Mouse (Mus musculus) inflammation-experienced regulatory T-cells, adult 6 months (primary cell): ENCODE results near the gene Ubr4. TPM values are rescaled to one million over a fixed set of nuclear protein-coding genes. Genes with fewer than 3 reads are reported as not detected.
"Not testable (repeated sequence)": the region's sequence is repeated elsewhere in the genome, so short reads cannot be mapped to it uniquely, and the experiment has no call there.

Source experiments
- ATAC-seq: one replicate; pipeline ENCODE4 v1.8.0; 2017
- polyA plus RNA-seq, 3 experiments: library from polyadenylated mRNA; unstranded; fragments of 100-300 nt; shearing (Covaris generic); gene quantifications; one replicate each; pipeline ENCODE4 v1.2.1; 2017

Gene Ubr4
- polyA plus RNA-seq, 3 experiments from 2014 or later, result 32.1 to 69.4 (median 56.7) TPM

DNA sequence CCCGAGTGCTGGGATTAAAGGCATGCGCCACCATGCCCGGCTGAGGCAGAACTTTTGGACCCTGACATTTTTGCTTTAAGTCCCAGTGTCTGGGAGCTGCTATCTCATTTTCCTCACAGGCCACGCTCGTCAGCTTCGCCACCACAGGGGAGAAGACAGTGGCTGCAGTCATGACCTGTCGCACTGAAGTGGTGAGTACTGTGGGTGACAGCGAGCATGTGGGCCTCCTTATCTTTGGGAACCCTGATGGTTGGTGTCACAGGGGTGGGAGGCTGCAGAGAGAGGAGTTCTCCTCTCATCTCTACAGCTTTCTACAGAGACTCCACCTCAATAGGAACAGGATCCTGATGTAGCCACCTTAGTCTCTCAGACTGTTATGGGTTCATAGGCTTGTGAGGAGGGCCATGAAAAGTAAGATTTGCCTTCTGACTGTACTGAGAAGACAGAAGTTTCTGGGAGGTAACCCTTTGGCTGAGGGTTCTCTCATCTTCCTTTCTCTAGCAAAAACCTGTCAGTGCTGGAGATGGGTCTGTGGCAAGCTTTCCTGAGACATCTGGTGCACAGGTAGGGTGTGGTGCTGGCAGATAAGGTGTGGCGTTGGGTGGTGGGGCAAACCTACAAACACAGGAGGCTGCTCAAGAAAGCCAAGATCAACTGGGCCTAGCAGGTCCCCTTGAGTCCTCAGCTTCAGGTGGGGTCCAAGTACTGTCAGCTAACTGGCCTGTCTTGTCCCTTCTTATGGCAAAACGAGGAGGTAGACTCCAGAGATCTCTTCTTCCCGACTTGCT lies 8.5 kb downstream of the Ubr4 start:
- ATAC-seq, result no peak

DNA sequence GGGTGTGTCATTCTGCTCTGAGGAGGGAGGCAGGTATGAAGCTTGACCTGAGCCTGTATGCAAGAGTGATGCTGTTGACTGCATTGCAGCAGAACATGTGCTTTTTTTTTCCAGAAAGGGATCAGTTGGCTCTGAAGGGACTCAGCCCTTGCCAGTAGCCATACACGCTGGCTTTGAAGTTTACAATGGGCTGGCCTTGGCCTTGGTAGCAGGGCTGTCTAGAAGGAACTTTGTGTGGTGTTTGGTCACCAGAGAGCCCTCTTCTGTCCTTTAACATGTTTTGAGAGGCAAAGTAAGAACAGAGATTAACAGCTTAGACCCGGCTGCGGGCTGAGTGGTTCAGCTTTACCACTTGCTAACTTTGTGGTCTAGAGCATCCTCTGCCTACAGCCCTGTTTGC lies 14.9 kb downstream of the Ubr4 start:
- no peak for ATAC-seq

DNA sequence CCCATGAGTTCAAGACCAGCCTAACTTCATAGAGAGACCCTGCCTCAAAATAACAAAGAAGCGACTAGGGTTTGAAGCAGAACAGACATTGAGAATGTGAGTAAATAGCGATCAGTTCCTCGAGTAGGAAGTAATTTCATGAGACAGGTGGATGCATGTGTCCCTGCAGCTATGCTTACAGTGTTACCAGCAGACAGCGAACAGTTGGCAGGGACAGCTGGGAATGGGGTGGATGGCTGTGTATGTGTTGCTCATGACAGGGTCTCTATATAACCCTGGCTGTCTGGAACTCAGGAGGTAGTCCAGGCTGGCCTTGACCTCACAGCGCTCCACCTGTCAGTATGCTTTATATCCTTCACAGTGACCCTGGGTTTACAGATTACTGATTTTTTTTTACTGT lies 15.6 kb downstream of the Ubr4 start:
- ATAC-seq, result no peak

DNA sequence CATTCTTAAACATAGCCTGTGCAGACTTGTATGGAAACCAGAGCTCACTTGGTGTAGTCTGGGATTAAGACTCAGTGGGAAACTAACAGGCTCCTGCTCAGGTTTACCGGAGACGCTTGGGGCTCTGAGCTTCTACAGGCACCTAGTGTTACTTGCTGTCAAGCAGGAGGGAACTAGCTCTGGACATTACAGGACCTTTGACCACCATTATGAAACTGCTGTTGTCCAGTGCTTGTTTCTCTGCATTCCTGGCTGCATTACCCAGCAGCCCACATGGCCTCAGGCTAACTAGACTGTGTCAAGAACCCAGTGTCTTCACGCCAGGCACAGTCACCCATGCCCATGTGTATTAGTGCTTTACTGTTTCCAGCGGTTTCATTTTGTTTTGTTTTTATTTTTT lies 20.7 kb downstream of the Ubr4 start:
- ATAC-seq, result no peak

DNA sequence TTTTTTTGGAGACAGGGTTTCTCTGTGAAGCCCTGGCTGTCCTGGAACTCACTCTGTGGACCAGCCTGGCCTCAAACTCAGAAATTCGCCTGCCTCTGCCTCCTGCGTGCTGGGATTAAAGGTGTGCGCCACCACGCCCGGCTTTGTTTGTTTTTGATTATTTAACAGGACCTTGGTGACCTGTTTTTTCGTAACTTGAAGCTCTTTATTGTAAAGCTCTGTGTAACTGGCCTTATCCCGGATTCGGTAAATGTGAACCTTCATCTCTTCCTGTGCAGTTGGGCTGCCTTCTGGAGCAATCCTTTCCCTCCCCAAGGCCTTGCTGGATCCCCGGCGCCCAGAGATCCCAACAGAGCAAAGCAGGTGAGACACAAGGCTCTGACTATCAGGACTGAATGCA lies 21.1 kb downstream of the Ubr4 start:
- ATAC-seq, result no peak

DNA sequence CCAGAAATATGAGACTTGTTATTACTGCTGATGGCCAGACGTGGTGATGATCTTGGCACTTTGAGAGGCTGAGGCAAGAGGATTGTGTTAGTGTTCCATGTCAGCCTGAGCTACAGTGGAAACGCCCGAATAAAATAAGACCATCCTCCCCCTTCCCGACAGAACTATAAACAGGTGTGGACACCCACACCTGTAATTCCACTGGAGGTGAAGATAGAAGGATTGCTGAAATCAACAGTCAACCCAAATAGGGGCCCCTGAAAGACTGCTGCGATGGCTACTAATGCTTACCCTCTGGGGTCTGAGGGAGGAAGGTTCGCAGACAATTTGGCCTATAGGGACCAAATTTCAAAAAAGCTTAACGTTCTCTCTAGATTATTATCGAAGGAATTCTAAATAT lies 27.3 kb downstream of the Ubr4 start:
- no peak for ATAC-seq

DNA sequence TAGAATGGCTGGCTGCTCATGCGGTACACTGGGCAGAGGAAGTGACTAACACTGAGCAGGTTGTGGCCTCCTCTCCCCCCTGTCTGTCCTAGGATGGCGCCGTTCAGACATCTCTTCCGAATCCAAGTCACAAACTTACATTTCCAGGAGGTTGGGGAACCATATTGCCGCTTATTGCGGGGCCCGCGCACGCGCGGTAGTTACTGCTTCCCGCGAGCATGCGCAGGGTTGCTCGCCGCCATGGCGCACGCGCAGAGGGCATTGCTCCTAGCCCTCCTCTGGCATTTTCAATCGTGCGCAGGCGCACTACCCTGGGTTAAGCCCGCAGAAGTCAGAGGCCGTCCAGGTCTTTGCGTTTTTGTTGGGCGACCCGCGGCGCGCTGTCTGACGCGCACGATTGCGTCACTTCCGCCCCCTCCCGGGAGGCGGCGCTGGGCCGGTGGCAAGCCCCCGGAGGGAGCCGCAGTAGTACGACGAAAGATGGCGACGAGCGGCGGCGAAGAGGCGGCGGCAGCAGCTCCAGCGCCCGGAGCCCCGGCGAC lies 27.9 kb downstream of the Ubr4 start:
- ATAC-seq, result peak; percentile 94

DNA sequence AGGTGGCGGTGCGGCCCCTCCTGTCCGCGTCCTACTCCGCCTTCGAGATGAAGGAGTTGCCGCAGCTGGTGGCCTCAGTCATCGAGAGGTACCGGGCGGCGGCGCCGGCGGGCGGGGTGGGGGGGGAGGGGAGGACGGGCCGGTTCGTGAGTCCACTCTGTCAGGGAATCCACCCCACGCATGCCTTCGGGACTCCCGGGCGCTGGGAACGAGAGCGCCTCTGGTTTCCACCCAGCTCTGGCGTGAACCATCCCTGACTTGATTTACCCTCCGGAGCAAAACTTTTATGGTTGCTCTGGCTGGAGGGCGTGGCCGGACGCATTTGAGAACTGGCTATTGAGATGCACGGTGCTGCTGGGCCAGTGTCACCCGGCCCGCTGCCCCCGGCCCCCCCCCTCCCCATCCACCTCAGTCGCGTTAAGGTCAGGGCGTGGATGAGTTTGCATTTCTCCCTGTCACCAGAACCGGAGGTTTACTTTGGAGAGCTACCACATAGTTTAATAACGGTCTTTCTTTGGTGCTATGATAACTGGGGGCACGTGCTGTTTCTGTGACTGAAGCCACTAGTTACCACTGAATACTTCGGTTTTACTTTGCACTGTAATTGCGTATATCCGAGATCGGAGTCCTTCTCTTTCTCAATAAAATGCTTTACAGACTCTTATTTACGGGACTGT lies 28.5 kb downstream of the Ubr4 start:
- ATAC-seq, result no peak

DNA sequence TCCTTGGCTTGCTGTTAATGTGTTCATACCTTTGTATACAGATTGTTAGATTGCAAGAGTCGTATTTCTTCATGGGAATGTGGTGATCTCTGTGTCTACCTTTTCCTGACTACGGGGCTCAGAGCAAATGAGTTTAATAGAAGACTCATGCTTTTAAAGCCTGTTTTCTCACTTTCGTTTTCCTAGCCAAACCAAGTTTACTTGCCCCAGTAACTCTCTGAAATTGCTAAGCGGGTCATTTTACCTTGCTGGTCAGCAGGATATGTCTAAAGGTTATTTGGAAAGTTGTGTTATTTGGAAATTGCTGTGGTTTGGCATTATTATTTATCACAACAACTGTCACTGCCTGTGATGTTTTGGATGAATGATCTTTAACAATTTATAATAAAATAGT lies 29.0 kb downstream of the Ubr4 start:
- no peak for ATAC-seq

DNA sequence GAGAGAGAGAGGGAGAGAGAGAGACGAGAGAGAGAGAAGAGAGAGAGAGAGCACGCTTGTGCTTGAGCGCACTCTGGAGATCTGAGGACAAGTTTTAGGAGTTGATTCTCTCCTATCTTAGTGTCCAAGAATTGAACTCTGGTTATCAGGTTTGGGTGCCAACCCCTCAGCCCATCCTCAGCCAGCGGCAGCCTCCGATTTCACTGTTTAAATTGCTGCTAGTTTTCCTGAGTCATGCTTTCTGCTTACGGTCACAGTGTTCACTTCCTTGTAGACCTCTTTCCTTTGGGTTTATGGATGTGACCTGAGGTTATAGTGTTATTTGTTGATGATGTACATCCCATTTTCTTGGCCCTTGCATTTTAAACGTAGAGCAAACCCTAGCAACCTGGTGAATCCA lies 29.8 kb downstream of the Ubr4 start:
- ATAC-seq, result no peak

DNA sequence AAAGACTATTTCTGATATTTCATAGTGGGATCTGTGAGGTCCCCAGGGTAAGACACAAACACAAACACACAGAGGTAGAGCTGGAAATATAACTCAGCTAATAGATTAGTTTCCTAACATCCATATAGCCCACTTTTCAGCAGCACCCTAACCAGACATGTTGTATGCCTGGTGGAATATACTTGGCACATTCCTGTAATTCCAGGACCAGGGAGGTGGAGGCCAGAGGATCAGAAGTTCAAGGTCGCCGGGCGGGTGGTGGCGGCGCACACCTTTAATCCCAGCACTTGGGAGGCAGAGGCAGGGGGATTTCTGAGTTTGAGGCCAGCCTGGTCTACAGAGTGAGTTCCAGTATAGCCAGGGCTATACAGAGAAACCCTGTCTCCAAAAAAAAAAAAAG lies 33.4 kb downstream of the Ubr4 start:
- not testable (repeated sequence) for ATAC-seq

DNA sequence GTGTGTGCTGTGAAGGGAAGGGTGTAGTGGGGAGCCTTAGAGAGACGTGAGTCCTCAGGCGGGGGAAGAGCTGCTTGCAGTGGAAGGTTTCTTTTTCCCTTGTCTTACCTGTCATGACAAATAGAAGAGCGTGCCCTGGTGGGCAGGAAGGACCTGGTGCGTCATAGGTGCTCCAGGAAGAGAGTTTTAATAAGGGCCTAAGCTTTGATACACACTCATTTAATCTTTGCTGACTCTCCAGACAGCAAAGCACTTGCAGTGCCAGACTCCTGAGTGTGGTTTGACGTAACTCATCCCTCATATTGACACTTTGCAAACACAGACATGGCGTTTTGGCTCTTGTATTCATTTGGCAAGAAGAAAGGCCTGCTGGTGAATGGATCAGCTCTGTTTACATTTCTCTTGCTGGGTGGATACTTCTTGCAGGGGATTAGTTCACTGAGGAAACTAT lies 34.5 kb downstream of the Ubr4 start:
- no peak for ATAC-seq

DNA sequence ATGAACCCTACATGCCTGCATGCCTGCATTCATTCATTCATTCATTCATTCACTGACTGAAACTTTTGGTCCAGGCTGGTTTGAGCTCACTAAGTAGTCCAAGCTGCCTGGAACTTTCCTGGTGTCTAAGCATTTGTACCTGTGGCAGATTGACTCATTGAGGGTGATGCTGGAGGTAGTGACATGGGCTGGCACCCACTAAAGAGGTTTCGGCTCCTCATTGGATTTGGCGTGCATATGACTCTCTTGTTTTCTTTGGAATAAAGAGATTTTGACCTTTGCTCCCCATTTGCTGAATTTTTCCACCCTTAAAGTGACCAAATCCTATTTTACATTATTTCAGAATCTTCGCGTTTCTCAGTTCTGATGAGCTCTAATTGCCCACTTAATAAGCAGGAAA lies 37.1 kb downstream of the Ubr4 start:
- no peak for ATAC-seq

DNA sequence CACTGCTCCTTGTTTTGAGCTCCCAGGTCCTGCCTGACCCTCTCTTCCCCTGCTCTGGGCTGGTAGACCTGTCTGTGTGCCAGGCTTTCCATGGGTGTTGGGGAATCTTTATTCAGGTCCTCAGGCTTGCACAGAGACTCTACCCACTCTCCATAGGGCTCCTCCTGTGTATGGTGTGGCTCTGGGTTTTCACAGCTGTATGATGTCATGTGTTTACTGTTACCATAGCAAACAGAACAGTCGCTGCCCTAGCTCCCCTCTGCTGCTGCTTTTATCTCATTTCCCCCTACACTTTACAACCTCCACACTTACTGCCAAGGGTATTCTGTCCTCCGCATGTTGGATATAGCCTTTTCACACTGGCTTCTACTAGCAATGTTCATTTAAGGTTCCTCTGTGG lies 43.0 kb downstream of the Ubr4 start:
- ATAC-seq, result no peak

DNA sequence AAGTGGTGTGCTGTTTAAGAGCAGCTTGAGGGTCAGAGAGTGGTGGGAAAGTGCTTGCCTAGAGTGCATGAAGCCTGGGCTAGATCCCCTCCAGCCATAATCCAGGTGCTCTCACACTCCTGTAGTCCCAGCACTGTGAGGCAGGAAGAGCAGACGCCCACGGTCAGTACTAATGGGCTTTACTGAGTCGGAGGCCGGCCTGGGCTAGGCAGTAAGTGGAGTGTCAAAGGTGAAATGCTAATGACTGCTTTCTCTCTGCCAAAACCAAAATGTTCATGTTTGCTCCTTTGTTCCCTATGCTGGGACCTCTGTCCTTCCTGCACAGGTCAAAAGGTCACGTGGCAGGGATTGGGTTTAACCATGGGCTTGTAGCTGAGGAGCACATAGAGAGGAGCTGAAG lies 48.1 kb downstream of the Ubr4 start:
- no peak for ATAC-seq

DNA sequence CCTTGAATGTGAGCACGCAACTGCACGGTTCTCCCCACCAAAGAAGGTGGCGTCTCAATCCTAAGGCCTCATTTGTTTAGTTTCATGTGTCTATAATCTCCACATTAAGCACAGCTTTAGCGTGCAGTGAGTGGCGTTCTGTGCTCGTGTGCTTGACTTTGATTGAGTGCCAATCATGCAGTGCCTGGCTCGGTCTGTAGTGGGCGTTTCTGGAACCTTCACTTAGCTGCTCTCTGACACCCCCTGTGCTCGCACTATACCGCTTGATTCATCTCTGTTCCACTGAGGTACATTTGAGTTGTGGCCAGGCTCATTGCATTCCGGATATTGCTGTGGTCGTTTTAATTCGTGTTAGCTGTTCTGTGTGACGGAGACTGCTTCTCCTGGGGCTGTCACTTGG lies 50.8 kb downstream of the Ubr4 start:
- no peak for ATAC-seq

DNA sequence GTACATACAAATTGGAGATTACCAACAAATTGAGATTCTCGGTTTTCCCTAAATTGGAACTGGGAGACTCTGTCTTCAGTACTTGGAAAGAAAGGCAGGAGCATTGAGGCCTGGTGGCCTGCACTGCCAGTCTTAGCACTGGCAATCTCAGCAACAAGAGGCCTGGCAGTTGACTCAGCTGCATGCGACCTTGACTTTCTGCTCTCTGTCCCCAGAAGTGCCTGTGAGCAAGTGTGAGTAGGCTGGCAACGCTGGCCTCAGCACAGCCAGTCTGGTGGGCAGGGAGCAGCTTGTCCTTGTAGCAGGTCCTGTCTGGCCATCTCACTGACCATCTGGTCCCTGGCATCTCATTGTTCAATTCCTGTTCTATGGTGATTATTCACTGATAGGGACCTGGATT lies 58.9 kb downstream of the Ubr4 start:
- no peak for ATAC-seq

DNA sequence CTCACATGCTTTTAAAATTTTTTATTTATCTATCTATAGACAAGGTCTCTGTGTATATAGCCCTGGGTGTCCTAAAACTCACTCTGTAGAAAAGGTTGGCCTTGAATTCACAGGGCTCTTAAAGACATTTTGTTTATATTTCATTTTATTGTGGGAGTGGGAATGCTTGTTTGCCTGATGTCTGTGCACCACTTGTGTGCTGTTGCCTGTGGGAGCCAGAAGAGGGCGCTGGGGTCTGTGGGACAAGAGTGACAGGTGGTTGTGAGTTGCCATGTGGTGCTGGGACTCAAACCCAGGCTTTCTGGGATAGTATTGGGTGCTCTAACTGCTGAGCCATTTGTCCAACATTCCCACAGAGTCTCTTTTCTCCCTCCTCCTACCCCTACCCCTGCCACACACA lies 65.5 kb downstream of the Ubr4 start:
- ATAC-seq, result no peak

DNA sequence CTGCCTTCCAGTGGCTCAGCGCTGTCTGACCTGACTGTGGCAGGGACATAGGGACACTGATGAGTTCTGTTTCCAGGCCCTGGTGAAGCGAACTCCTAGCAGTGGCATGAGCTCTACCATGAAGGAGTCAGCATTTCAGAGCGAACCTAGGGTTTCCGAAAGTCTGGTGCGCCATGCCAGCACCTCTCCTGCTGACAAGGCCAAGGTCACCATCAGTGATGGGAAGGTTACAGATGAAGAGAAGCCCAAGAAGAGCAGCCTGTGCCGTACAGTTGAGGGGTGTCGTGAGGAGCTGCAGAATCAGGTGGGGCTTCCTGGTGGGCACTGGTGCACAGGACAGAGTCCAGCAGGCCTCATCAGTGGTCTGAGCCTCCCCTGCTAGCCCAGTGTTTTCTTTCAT lies 69.2 kb downstream of the Ubr4 start:
- ATAC-seq, result no peak

DNA sequence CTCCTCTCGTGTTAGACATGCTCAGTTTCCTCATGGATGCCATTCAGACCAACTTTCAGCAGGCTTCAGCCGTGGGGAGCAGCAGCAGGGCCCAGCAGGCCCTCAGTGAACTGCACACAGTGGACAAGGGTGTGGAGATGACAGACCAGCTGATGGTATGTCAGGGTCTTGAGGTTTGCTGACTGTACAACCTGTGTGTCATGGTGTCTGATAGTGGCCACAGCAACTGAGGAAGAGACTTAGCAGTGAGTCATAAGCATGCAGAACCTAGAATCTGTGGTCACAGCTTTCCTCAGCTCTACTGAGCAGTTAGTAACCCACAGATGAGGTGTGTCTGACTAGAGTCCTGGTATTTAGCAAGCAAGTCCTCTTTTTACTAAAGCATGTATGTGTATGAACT lies 70.0 kb downstream of the Ubr4 start:
- no peak for ATAC-seq

DNA sequence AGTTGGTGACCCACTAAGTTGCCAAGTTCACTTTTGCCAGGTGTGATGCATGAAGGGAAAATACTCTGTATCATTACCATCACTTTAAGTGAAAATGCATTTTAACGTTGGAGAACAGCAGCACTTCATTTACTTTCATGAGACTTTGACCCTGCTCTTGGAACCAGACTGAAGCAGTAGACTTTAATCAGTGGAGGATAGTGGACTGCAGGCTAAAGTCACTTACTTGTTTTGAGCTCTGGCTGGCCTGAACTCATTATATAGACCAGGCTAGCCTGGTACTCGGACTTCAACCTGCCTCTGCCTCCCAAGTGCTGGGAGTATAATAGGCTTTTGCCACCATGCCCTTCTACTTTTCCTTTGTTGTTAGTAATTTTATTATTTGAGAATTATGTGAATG lies 70.9 kb downstream of the Ubr4 start:
- no peak for ATAC-seq

DNA sequence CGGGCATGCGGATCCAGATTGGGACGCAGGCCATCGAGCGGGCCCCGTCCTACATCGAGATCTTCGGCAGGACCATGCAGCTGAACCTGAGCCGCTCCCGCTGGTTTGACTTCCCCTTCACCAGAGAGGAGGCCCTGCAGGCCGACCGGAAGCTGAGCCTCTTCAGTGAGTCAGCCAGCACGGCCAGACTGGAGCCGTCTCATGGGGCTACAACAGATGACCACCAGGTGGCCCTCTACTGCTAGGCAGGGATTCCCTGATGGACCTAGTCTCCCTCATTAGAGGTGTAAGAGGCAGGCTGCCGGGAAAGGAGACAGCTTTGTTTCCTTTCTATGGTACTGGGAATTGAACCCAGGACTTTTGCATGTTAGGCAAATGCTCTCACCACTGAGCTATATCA lies 77.8 kb downstream of the Ubr4 start:
- no peak for ATAC-seq

DNA sequence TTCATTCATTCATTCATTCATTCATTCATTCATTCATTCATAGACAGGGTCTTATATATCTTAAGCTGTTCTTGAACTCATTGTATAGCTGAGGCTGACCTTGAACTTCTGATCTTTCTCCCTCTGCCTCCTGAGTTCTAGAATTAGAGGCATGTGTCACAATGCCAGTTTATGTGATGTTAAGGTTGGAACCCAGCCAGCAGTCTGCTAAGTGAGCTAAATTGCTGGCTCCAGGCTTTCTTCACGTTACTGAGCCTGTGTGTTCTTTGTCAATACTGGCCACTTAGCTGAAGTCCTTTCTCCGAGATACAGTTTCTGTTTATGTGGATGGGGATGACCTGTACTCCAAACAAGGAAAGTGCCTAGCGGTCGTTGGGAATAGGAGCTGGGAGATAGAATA lies 78.5 kb downstream of the Ubr4 start:
- ATAC-seq, result no peak
